Mouse (Mus musculus): ENCODE measurements around the gene Slbp. TPM values are rescaled to one million over a fixed set of nuclear protein-coding genes. Genes with fewer than 3 reads are reported as not detected.

Slbp gene
- polyA plus RNA-seq, 1 experiment from 2014 or later = 214 TPM

Other genes with a start within 250 kb of the Slbp start
- not detected in 2 replicates for gene Nkx1-1, start 218.6 kb downstream of the Slbp start, polyA plus RNA-seq (2014; fragmentation: Nextera tagmentation; extraction: Ambion mirVana)
- 67.4 and 69.8 TPM in 2 replicates for gene Fam53a, start 22.9 kb downstream of the Slbp start, polyA plus RNA-seq (2014; fragmentation: Nextera tagmentation; extraction: Ambion mirVana)
- gene Gm9903, start 22.6 kb downstream of the Slbp start, polyA plus RNA-seq (2014; fragmentation: Nextera tagmentation; extraction: Ambion mirVana) = 0.27 and 0.46 TPM in 2 replicates
- gene Tacc3, start 5.6 kb upstream of the Slbp start, polyA plus RNA-seq (2014; fragmentation: Nextera tagmentation; extraction: Ambion mirVana) = 174 and 191 TPM in 2 replicates
- gene Tmem129, start 5.8 kb upstream of the Slbp start, polyA plus RNA-seq (2014; fragmentation: Nextera tagmentation; extraction: Ambion mirVana) = 39.3 and 42.4 TPM in 2 replicates
- gene Fgfr3, start 69.1 kb upstream of the Slbp start, polyA plus RNA-seq (2014; fragmentation: Nextera tagmentation; extraction: Ambion mirVana) = 11.1 and 13.7 TPM in 2 replicates
- gene Letm1, start 130.2 kb upstream of the Slbp start, polyA plus RNA-seq (2014; fragmentation: Nextera tagmentation; extraction: Ambion mirVana) = 39.8 and 43.8 TPM in 2 replicates
- gene Nsd2, start 168.2 kb upstream of the Slbp start, polyA plus RNA-seq (2014; fragmentation: Nextera tagmentation; extraction: Ambion mirVana) = 56.7 and 59.2 TPM in 2 replicates